Mouse (Mus musculus) adrenal gland, adult (tissue): ENCODE measurements around the gene Msantd3.

ENCODE experiments used
- DNase-seq, 2 experiments: peaks; one replicate each; pipeline ENCODE4 v3.0.0; 2022 to 2023; ENCODE audit warnings: low spot score in 1 of 2; ENCODE audit not compliant: inconsistent age in 2 of 2

The Msantd3 gene

GRCm38 (mm10) chr4:48592328-48592727, 52.6 kb downstream of the Msantd3 start:
- DNase-seq = no peak

GRCm38 (mm10) chr4:48592844-48593243, 53.1 kb downstream of the Msantd3 start:
- no peak for DNase-seq

GRCm38 (mm10) chr4:48596111-48596510, 56.4 kb downstream of the Msantd3 start:
- no peak for DNase-seq

GRCm38 (mm10) chr4:48605650-48606049, 65.9 kb downstream of the Msantd3 start:
- DNase-seq = no peak

GRCm38 (mm10) chr4:48609485-48609884, 69.8 kb downstream of the Msantd3 start:
- DNase-seq = no peak

GRCm38 (mm10) chr4:48610251-48610650, 70.5 kb downstream of the Msantd3 start:
- no peak for DNase-seq
